Mouse (Mus musculus) lung, postnatal 0 days (tissue): ENCODE measurements at regions not wholly inside any gene's neighbourhood (a gene's known extent, or its start where the extent isn't known, plus 50 kb on each side); places are given as distances from the start of the nearest gene placed in this dataset.

ENCODE experiments used
- CTCF ChIP-seq: IDR thresholded peaks from 2 replicates; pipeline ENCODE4 v1.5.1; 2016; ENCODE audit warnings: antibody characterized with exemption, mild to moderate bottlenecking
- EP300 ChIP-seq: IDR thresholded peaks from 2 replicates; pipeline ENCODE4 v1.6.1; 2016; ENCODE audit warnings: antibody characterized with exemption, mild to moderate bottlenecking, control low read depth

DNA sequence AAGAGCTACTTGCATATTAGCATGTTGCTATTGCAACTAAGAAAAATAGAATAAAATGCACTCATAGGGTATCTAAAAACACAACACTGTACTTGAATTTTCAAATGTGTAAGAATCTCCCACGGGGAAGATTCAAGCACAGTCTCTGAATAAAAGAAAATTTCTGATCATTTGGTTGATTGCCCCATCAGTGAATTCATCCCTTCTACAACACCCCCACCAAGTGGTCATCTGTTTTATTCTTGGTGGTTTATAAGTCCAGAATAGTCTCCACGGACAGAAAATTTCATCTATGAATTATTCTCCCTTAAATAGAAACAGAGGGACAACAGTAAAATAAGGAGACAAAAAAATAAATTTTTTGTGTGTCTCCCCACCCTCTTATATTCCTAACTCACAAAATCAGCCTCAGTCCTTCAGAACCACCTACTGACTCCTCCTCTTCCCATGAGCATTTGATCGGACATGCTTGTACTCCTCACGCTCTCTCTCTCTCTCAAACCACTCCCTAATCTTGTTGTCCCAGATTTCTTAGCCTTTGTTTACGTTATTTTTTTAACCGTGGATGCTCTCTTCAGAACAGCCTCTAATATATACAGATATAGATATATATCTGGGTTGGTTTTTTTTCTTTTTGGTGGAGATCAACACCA, 181.0 kb downstream of the Trmt11 start:
- peak; percentile 52 for TF ChIP-seq CTCF
- TF ChIP-seq EP300: no peak
